Mouse (Mus musculus) layer of hippocampus, postnatal 14 days (tissue): ENCODE measurements around the gene Snap29. TPM values are rescaled to one million over a fixed set of nuclear protein-coding genes. Genes with fewer than 3 reads are reported as not detected.

Experiments
- DNase-seq, 2 experiments: peaks; one replicate each; pipeline ENCODE4 v3.0.0; 2021 to 2022; ENCODE audit warnings: low spot score in 2 of 2, mixed read lengths in 1 of 2
- long read RNA-seq, 2 experiments: library from polyadenylated mRNA; stranded (forward); transcript quantifications; one replicate each; pipeline ENCODE4 v2.0.0; 2021
- total RNA-seq, 2 experiments: library from RNA; stranded (reverse); gene quantifications; 2 replicates each; pipeline ENCODE4 v1.2.3; 2021

Gene Snap29
- 10 to 100 TPM; 27.3 to 31.2 TPM for total RNA-seq
- long read RNA-seq, experiment 1, partial matches to known transcripts, result 0 of 3 reads
- long read RNA-seq, experiment 1, other reads (novel, unspliced or antisense), result 0 of 3 reads
- long read RNA-seq, experiment 2, partial matches to known transcripts, result 0 of 4 reads
- long read RNA-seq, experiment 2, other reads (novel, unspliced or antisense), result 0 of 4 reads

DNA sequence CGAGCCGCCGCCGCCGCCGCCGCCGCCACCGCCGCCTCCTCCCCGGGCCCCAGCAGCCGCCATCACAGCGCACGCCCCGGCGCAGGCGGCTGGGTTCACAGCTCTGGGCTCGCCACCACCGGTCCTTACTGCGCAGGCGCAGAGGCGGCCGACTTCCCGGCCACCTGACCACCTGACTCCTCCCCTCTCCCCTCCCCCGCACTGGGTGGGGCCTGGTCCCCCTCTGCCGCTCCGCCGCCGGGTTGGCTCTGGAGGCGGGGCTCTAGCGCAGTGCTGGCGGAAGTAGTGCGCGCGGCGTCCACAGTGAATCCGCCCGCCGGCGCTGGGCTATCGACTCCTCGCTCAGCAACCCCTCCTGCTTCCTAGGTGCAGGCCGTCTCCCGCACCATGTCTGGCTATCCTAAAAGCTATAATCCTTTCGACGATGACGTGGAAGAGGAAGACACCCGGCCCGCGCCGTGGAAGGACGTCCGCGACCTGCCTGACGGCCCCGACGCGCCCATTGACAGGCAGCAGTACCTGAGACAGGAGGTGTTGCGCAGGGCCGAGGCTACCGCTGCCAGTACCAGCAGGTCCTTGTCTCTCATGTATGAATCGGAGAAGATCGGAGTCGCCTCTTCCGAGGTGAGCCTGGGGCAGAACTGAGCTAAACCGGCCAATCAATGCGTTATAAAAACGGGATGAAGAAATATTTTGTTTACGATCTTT lies at the start of gene Snap29, which contains the start of gene Pi4ka:
Snap29 (plus strand) TSS at position 251 of the 708 bp plus-strand sequence.
Pi4ka (minus strand) TSS at position 579 of the 708 bp plus-strand sequence.
- peak; percentile 99 for DNase-seq

DNA sequence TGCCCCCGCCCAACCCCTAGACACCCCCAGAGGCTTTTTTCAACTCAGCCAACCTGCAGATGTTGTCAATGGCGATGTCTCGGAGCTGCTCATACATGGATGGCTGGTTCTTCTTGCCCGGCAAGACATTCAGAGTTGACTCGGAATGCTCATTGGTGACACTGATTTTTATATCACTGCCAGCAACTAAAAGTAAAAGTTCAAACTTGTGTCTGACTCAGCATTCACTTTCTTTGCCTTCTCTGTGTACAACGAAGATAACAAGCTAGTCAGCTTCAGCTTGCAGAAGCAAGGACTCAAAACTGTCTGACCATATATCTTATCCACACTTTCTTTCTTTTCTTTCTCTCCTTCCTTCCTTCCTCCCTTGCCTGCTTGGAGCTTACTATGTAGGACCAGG lies 49.8 kb upstream of the Snap29 start:
- no peak for DNase-seq

DNA sequence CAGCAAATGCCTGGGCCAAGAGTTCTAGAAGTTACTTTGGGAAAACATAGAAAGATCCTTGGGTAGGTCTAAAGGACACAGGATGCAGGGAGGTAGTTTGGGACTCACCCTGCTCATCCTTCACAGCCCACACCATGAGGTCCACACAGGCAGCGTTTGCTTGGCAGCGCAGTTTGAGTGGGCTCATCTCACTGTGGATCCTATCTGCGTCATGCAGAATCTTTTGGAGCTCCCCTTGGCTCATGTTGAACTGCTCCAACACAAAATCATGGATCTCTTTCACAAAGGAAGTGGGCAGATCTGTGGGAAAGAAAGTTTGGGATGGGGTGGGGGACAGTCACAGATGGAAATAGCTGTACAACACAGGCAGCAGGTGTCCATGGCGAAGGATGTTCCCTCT lies 47.0 kb upstream of the Snap29 start:
- no peak for DNase-seq

DNA sequence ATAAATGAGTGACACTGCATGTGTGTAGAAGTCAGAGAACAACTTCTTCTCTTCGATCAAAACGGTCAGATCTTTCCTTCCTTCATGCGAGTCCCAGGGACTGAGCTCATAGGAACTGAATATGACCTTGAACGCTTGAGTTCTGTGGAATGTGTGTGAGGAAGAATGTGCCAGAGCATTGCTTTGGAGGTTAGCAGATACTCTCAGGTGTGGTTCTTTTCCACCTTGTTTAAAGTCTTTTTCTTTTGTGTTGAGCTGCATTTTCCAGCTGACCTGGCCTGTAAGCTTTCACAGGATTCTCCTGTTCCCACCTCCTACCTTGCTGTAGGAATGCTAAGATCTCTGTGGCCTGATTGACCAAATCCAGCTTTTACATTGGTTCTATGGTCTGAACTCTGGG lies 23.5 kb upstream of the Snap29 start:
- no peak for DNase-seq

DNA sequence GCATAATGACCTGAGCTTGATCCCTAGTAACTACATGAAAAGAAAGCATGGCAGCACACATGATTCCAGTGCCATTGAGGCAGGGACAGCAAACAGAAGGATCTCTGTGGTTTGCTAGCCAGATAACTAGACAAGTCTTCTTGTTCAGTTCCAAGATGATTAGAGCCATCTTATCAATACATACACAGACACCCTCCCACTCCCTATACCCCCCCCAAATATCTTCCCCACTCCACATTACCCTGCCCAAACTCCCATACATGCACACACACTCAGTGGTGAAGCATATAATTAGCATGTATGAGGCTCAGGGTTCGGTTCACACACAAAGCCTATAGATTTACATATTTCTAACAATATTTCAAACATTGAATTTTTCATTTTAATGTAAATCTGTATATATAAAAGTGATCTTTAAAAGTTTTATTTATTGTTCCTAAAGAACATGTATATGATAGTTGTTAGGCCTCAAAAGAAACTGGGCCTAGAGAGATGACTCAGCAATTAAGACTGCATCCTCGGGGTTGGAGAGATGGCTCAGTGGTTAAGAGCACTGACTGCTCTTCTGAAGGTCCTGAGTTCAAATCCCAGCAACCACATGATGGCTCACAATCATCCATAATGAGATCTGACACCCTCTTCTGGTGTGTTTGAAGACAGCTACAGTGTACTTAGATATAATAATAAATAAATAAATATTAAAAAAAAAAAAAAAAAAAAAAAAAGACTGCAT lies 22.0 kb upstream of the Snap29 start:
- no peak for DNase-seq

DNA sequence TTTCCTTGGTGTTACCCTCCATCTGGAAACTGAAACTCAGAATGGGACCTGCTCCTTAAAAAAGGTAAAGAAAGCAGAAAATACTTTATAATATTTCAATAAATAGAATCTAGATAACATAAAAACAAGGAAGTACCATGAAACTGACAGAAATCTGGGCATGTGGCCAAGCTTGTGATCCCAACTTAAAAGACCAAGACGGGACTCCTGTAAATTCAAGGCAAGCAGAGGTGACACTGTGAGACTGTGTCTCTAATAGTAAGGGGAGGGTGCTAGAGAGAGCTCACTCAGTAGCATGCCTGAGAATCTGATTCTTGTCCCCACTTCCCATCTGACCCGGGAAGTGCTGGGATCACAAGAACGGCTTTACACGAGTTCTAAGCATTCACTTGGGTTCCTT lies 13.0 kb upstream of the Snap29 start:
- no peak for DNase-seq

DNA sequence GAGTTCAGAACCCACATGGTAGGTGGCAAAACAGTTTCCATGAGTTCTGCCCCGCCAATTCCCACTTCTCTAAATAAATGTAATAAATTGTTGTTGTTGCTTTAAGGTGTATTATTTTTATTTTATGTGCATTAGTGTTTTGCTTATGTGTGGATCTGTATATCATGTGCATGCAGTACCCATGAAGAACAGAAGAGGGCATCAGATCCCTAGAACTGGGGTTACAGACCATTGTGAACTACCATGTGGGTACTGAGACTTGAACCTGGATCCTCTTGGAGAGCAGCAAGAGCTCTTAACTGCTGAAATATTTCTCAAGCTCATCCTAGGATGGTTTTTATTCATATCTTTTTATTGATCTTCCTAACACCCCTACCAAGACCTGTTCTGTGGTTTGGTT lies 2.9 kb upstream of the Snap29 start:
- peak in 1 of 2 experiments; percentile 24 for DNase-seq

DNA sequence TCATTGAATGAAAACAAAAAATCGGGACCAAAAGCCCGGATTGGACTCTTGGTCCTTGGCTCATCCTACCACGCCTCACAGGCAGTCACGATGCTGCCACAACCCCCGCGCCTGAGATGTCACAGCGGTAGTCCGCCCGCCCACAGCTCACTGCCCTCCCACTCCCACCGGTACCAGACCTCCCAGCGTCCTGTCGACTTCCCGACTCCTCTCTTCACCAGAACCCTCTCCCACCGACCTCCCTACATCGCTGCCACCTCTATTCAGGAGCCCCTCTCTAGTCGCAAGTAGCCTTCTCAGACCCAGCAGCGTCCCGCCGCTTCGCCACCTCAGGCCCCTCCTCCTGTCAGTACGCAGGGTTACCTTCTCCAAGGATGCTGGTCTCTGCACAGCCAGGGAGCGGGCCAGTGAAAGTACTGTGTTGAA lies 502 bp upstream of the Snap29 start:
- peak; percentile 76 to 79 for DNase-seq

DNA sequence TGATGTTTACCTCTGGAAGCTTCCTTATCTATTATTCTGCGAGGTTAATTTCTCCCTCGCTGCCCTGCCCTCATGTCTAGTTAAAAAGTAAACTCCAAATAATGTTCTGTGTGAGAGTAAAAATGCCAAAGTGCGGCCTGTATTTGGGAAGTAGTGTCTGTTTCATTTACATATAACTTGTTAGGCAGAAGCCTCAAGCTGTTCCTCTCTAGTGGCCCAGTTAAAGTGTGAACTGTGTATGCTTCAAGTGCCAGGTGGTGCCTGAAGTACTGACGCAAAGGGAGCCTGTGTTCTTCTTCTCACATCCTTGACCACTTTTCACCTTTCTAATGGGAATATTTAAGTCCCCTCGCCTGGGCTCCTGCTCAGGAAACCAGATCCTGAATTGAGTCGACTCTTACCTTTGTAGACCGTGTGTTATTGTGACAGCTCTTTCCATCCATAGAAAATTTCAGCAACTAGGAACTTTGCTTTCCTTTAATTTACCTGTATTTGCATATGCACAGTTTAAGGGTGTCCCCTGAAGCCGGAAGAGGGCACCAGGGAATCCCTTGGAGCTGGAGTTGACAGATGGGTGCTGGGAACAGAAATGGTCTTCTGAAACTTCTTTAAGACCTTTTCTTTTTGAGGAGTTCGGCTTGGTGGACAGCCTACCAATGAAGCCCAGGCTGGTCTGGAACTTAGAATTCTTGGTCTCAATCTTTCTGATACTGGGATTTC lies 886 bp downstream of the Snap29 start:
- DNase-seq, result no peak

DNA sequence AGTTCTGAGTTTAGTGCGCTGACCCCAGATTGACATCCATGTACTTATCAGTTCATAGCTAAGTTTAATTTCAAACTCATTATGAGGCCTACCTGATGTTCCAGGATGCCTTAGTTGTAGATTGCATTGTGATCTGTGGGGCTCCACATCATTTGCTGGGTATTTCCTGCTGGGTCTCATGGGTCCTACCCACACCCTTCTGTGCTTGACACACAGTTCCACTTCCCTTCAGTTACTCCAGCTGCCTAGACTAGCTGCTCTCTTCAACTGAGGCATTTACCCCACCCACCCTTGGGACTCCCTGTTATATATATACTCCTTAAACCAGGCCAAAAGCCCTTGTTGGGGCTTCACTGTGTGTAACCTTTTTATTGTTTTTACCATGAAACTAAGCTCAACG lies 3.3 kb downstream of the Snap29 start:
- DNase-seq, result no peak

DNA sequence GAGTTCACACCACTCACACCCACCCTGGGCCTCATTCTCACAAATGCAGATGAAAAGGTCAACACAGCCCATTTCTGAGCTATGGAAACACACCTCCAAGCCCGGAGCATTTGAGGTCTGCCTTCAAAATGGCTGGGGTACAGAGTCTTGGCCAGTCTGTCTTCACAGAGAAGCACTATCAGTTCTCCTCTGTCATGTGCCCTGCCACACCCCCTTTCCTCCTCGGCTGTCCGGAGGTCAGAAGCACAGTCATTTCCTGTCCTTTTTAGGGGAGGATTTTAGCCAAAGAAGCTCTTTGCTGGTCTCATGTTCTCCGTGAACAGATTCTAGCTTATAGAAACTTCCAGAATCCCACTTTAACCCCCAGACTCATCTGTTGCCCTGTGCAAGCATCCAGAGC lies 4.4 kb downstream of the Snap29 start:
- no peak for DNase-seq

DNA sequence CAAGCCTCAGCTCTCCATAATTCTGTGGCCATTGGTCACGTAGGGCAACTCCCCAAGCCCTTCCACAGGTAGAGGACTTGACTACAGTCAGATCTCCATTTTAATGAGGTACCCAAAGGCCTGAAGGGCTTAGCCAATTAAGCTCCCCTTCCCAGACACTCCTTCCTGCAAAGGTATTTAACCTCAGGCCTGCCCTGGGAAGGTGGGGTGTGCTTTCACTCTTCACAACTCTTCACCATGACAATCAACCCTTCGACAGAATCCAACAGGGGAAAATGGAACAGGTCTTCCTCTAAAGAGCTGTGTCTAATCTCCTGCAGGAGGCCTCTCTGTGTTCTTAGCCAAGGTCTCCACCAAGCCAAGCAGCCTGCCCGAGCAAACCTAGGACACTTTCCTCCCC lies 17.2 kb downstream of the Snap29 start:
- DNase-seq, result no peak

DNA sequence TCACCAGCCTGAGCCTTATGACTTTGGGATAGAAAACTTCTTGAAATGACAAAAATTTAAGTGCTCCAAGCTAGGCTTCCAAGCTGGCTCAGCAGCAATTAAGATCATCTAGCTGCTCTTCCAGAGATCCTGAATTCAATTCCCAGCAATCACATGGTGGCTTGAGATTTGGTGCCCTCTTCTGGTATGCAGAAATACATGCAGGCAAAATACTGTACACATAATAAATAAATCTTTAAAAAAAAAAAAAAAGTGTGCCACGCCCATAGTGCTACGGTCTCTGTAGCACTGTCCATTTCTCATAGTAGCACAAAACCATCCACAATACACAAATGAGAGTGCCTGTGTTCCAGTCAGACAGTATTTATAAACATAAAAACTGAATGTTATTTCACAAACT lies 26.8 kb downstream of the Snap29 start:
- no peak for DNase-seq

DNA sequence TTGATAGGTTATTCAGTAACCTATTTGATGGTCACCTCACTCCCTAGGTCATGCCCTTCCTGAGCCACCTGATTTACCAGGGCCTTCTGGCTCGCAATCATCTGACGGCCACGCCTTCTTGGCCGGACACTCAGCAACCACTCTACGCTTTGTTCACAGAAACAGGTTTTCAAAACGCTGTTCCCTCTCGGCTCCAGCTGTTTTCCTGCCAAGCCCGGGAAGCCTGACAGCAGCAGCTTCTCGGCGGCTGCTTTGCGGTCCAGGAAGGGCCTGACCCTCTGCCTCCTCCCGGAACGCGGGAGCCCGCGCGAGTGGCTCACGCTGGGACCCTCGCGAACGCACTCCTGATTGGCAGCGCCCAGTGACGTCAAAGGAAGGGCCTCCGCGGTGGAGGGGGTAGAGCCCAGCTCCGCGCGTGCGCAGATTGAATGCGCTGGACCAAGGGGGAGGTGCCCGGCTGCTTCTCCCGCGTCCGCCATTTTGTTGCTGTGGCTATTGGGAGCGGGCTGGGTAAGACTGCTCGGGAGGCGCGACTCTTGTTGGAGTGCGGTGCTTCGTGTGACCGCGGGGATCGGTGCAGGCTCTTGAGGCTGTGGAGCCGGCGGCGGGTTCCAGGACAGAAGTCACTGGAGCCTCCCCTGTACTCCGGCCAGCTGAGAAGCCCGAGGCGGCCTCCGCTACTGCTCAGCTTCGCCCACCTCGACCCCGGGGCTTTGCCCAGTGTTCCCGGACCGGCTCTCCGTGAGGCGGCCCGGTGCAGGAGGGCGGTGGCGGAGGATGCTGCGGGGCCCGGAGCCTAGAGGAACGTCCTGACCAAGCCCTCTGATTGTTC lies 46.0 kb downstream of the Snap29 start, which contains the start of gene Crkl:
Crkl (plus strand) TSS at position 447 of the 832 bp plus-strand sequence.
- peak; percentile 98 to 99 for DNase-seq

DNA sequence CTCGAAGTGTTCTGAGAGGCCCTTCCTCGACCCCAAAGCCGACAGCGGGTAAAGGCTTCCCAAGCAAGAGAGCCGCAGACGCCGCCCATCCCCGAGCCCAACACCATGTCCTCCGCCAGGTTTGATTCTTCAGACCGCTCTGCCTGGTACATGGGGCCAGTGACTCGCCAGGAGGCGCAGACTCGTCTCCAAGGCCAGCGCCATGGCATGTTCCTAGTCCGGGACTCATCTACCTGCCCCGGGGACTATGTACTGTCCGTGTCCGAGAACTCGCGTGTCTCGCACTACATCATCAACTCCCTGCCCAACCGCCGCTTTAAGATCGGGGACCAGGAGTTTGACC lies 46.6 kb downstream of the Snap29 start:
- DNase-seq, result no peak

DNA sequence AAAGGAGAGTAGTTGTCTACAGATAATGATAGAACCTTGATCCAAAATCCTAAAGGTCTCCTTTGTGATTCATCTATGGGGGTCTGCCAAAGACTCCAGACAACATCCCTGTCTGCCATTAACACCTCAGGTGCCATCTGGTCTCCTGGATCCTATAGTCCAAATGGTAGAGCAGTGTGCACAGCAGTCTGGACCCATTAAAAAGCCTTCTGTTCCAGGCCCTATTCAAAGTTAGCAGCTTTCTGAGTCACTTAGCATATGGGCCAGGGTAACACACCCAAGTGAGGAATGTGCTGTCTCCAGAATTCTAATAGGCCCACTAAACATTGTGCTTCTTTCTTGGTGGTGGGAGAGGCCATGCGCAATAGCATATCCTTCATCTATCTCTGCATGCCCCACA lies 51.1 kb downstream of the Snap29 start:
- DNase-seq, result no peak

DNA sequence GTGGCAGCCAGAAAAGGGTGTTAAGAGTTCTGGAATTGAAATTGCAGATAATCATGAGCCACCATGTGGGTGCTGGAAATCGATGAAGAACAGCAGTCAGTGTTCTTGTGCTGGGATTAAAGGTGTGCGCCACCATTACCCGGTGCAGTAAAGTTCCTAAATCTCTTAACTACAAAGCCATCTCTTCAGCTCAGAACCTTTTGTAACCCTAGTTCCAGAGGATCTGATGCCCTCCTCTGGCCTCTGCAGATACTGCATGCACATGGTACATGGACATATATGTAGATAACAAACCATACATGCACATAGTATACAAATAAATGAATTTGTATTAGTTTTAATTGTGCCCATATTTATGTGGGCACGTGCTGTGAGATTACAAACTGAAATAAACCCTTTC lies 54.5 kb downstream of the Snap29 start:
- no peak for DNase-seq

DNA sequence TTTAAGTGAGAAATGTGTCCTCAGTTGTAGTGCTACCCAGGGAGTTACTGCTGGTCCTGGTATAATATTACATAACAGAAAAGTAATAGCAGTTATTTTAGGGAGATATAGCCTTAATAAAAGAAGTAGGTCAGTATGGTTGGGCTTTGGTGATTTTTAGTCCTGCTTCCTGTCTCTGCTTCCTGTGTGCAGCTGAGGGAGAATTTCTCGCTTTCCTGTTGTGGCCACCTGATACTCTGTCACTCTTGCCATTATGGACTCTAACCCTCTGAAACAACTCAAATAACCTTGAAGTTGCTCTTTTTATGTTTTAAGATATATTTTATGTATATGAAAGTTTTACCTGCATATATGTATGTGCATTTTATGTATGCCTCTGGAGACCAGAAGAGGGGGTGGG lies 55.8 kb downstream of the Snap29 start:
- DNase-seq, result no peak

DNA sequence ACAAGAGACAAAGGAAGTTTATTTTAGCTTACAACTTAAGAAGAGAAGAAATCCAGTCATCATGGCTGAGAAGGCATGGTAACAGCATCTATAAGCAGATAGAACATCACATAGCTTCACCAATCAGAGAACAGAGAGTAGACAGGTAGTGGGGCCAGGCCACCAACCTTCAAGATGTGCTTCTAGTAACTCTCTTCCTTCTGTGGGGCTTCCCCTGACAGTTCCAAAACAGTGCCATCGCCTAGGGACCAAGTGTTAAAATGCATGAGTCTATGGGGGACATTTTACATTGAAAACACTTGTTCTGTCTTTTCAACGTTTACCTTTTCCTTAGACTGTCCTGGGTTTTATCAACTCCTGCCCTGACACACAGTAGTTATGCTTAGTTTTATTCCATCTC lies 57.4 kb downstream of the Snap29 start:
- DNase-seq, result no peak

DNA sequence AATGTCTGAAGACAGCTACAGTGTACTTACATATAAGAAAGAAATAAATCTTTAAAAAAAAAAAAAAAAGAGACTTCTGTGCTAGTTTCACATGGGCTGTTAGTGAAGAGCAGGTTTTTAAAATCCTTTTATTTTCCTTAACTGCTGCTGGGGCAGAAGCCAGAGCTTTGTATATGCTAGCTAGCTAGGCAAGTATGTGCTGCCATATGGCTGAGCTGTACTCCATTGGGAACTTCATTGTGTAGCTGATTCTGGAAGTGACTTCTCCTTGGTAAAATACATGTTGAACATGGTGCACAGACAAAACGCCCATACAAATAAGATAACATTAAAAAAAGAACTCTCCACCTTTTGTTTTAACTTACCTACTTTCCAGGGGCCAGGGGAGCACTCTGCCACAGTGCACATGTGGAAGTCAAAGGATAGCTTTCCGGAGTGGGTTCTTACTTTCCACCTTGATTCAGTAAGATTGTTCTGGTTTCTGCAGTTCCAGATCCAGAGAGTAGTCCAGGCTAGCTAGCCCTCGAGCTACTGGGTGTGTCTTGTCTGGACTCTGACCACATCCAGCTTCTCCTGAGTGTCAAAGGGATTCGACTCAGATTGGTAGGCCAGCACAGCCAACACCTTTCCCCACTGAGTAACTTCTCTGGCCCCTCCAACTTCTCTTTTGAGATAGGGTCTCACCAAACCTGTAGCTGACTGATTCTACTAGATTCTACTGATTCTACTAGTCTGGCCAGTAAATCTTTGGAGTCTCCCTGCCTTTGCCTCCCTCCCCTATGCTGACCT lies 61.3 kb downstream of the Snap29 start:
- no peak for DNase-seq
